Mouse (Mus musculus): ENCODE measurements around the gene Slc35b3.

Slc35b3 gene

DNA sequence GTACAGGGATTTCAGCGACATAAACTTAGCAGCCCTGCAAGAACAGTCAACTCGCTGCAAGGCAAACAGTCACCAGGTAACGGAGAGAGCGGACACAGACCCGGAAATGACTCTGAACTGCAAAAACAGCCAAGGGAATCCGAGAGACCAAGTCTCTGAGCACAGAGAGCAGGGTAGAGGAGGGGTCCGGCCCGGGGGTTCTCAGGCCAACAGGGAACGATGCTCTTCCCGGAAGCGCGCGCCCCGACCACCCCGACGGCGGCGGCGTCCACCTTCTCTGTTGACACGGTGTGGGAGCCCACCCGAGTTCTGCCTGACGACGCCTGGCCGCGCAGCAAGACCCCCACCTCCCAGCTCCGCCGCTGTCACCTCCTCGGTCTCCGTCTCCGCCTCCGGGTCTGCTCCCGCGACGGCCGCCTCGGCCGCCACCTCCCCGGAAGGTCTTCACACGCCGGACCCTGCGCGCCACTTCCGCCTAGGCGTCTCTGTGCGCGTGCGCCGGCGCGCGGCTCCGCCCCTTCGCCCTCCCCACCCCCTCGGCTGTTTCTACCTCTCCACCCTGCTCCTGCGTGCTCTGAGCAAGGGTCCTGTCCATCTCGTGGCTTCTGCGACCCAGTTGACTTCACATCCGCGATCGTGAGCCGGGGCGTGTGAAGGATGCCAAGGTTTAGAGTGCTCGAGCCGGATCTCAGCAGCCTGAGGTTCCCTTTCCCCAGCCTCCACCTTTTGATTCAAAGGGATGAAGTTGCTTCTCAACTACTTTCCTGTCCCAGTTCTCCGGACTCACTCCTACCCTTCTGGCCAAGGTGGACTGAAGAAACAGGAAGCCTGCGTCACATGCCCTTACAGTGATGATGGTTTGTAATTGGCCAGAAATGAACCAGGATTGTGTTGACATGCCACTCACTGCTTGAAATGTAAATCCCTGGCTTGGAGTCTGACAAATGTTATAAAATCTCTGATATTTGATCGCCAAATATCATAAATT is at the start of gene Slc35b3:
Gene Slc35b3, minus strand, starts transcription at position 813 of the 988 bp plus-strand sequence.
- in situ Hi-C loops (cut with MboI, MseI), result loop anchor here (25.0 kb wide), 3 partner anchors 298 to 1777 kb away; partner anchors contain the start of genes Cage1, Eef1e1, Riok1 and Tfap2a

- in situ Hi-C loops (cut with MboI, MseI), result loop anchor here (25.0 kb wide), 1 partner anchor 323 kb away; no protein-coding TSS in a partner anchor
These were observed 49.6 kb upstream of the Slc35b3 start for GRCm38 (mm10) chr13:39010280-39010679.

- in situ Hi-C loops (cut with MboI, MseI), result loop anchor here (25.0 kb wide), 1 partner anchor 316 kb away; no protein-coding TSS in a partner anchor
These were observed 42.6 kb upstream of the Slc35b3 start for GRCm38 (mm10) chr13:39003101-39003762.

DNA sequence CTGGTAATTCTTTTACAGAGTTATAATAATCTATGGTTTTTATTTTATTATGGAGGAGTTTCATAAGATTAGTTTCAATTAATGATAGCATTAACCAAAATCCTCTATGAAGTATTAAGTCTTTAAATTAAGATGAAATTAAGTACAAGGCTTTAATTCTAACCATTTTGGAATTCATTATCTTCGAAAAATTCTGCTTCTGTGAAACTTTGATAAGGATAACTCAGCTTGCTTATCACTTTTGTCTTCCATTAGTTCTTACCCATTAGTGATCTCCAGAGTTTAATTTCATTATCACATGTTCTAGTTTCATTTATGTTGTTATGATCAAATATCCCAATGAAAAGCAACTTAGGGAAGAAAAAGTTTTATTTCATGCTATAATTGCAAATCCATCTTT is 41.7 kb upstream of the Slc35b3 start:
- in situ Hi-C loops (cut with MboI, MseI), result loop anchor here (25.0 kb wide), 1 partner anchor 315 kb away; no protein-coding TSS in a partner anchor

DNA sequence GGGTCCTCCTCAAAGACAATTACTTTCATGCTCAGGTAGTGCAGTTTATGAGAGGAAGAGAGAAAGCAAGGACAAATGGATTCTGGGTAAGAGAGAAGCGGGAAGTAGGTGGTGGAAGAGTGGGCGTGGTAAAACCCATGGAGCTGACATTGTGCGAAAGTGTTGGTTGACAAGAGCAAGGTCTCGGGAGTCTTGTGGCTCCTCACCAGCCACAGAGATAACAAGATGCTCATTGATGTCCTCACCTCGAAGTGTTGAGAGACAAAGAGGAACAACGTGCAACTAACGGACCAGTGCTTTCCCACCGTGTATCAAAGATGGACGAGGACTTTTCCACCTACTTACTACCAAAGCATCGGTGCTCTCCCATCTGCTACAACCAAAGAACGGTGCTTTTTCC is 40.8 kb upstream of the Slc35b3 start:
- in situ Hi-C loops (cut with MboI, MseI), result loop anchor here (25.0 kb wide), 1 partner anchor 314 kb away; no protein-coding TSS in a partner anchor

DNA sequence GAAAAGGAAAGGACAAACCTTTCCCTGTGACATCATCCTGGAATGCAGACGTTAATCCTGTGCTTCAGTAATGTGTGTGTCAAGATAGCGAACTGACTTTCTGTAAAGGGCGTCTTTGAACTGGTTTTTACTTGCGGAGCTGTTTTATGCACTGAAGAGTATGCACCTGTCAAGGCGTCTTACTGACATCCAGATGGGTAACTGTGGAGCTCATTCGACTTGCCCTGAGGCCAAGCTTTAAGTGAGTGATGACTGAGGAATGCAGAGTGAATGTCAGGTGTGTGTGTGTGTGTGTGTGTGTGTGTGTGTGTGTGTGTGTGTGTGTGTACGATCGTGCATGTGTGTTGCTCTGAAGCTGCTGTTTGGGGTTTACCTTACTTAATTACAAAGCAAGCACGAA is 38.3 kb upstream of the Slc35b3 start:
- in situ Hi-C loops (cut with MboI, MseI), result loop anchor here (25.0 kb wide), 1 partner anchor 112 kb away; no protein-coding TSS in a partner anchor

DNA sequence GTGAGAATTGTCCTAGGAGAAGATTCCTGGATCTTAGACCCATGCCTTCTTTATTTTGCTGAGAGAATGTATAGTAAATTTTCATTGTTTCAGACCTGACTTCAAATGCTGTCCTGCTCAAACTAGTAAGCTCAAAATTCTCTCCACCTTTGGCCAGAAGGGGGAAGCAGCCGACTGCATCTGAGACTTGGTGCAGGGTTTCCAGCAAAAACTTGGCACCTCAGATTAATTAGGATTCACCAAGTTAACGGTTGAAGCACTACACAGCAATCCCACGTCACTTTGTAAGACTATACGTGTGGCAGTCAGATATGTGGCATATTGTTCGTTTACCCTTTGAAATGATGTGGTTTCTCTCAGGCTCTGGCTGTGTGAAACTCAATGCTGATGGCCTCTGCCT is 31.9 kb upstream of the Slc35b3 start:
- in situ Hi-C loops (cut with MboI, MseI), result loop anchor here (25.0 kb wide), 1 partner anchor 105 kb away; no protein-coding TSS in a partner anchor

GRCm38 (mm10) chr13:38983751-38984150 is 23.1 kb upstream of the Slc35b3 start:
- in situ Hi-C loops (cut with MboI, MseI), result loop anchor here (25.0 kb wide), 1 partner anchor 96 kb away; no protein-coding TSS in a partner anchor

- in situ Hi-C loops (cut with MboI, MseI), result loop anchor here (25.0 kb wide), 1 partner anchor 94 kb away; no protein-coding TSS in a partner anchor
These were observed 20.2 kb upstream of the Slc35b3 start for GRCm38 (mm10) chr13:38980900-38981299.

- in situ Hi-C loops (cut with MboI, MseI), result loop anchor here (25.0 kb wide), 1 partner anchor 90 kb away; no protein-coding TSS in a partner anchor
These were observed 16.3 kb upstream of the Slc35b3 start for GRCm38 (mm10) chr13:38976978-38977377.

GRCm38 (mm10) chr13:38975853-38976252 is 15.2 kb upstream of the Slc35b3 start:
- in situ Hi-C loops (cut with MboI, MseI), result loop anchor here (25.0 kb wide), 1 partner anchor 89 kb away; no protein-coding TSS in a partner anchor

GRCm38 (mm10) chr13:38972602-38973001 is 11.9 kb upstream of the Slc35b3 start:
- in situ Hi-C loops (cut with MboI, MseI), result loop anchor here (25.0 kb wide), 3 partner anchors 310 to 1765 kb away; partner anchors contain the start of genes Cage1, Eef1e1, Riok1 and Tfap2a

DNA sequence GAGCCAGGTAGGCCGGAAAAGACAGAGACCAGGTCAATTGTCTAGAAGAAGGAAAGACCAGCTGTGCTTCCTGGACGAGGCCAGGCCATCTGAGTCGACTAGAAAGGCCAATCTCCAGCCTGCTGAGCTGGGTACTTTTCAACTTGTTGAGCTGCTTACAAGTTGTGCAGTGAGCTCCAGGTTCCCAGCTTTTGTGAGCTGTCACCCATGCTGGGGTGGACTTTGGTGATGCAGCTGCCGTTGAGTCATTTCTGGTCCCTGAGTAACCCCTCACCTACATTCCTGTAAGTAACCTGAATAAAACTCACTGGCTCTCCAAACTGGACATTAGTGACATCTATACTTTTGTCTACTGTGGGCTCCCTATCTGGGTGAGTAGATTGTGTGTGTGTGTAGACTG is 10.4 kb upstream of the Slc35b3 start:
- in situ Hi-C loops (cut with MboI, MseI), result loop anchor here (25.0 kb wide), 3 partner anchors 309 to 1766 kb away; partner anchors contain the start of genes Cage1, Eef1e1, Riok1 and Tfap2a

DNA sequence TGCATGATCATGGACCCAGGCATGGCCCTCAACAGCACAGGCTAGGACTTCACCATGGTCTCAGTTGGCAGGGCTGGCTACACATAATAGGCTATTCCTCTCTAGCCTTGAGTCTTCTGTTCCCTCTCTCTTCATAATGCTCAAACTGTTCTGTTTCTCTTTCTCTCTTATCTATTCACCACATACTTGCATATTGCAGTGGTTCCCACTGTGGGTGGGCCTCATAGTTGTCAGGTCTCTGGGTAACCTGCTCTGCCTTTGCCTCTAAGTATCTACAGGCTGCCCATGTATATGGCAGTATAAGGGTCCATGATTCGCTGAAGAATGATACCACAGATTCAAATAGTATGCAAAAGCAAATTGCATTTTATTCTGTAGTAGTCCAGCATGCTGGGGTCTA is 6.8 kb upstream of the Slc35b3 start:
- in situ Hi-C loops (cut with MboI, MseI), result loop anchor here (25.0 kb wide), 3 partner anchors 305 to 1770 kb away; partner anchors contain the start of genes Cage1, Eef1e1, Riok1 and Tfap2a

- in situ Hi-C loops (cut with MboI, MseI), result loop anchor here (25.0 kb wide), 3 partner anchors 305 to 1770 kb away; partner anchors contain the start of genes Cage1, Eef1e1, Riok1 and Tfap2a
These were observed 6.3 kb upstream of the Slc35b3 start for GRCm38 (mm10) chr13:38966922-38967448.

DNA sequence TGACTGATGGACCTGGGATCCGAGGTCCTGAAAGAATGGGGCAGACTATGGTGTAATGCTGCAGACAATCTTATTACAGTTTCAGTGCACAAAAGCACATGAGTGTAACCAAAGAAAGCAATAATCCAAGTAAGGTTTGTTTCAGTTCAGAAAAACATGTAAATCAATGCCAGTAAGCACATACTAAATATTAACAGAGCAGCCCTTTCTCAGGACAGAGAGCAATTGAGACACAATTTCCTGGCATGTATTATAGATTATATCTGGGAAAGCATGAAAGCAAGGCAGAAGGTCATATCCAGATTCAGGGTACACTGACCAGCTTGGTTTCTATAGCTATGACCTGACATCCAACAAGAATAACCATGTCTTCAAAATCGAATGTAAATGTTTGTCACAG is 2.1 kb upstream of the Slc35b3 start:
- in situ Hi-C loops (cut with MboI, MseI), result loop anchor here (25.0 kb wide), 3 partner anchors 300 to 1775 kb away; partner anchors contain the start of genes Cage1, Eef1e1, Riok1 and Tfap2a

- in situ Hi-C loops (cut with MboI, MseI), result loop anchor here (25.0 kb wide), 3 partner anchors 296 to 1779 kb away; partner anchors contain the start of genes Cage1, Eef1e1, Riok1 and Tfap2a
These were observed 2.6 kb downstream of the Slc35b3 start for GRCm38 (mm10) chr13:38958037-38958436.

- in situ Hi-C loops (cut with MboI, MseI), result no loop called here
These were observed 14.2 kb downstream of the Slc35b3 start for GRCm38 (mm10) chr13:38946296-38947012.

GRCm38 (mm10) chr13:38945767-38946166 is 14.9 kb downstream of the Slc35b3 start:
- in situ Hi-C loops (cut with MboI, MseI), result no loop called here

GRCm38 (mm10) chr13:38944951-38945350 is 15.7 kb downstream of the Slc35b3 start:
- in situ Hi-C loops (cut with MboI, MseI), result no loop called here
